Mouse (Mus musculus) gastrocnemius, postnatal 4 days (tissue): ENCODE results near the gene Bloc1s2. TPM values are rescaled to one million over a fixed set of nuclear protein-coding genes. Genes with fewer than 3 reads are reported as not detected.

Source experiments
- DNase-seq, 2 experiments: peaks; one replicate each; pipeline ENCODE4 v3.0.0; 2021 to 2022; ENCODE audit warnings: low spot score in 2 of 2, mixed read lengths in 2 of 2
- long read RNA-seq, 2 experiments: library from polyadenylated mRNA; stranded (forward); transcript quantifications; one replicate each; pipeline ENCODE4 v2.0.0; 2021
- total RNA-seq, 2 experiments: library from RNA; stranded (reverse); gene quantifications; 2 replicates each; pipeline ENCODE4 v1.2.3; 2021

The Bloc1s2 gene
- 10 to 100 TPM; 23.0 to 23.1 TPM for total RNA-seq
- long read RNA-seq, experiment 1, transcript Bloc1s2-201 (5 exons, 885 nt) = major isoform, 24 of 26 reads
- long read RNA-seq, experiment 1, partial matches to known transcripts = 1 of 26 reads
- long read RNA-seq, experiment 1, other reads (novel, unspliced or antisense) = 1 of 26 reads
- long read RNA-seq, experiment 2, transcript Bloc1s2-201 (5 exons, 885 nt) = major isoform, 19 of 20 reads
- long read RNA-seq, experiment 2, partial matches to known transcripts = 0 of 20 reads
- long read RNA-seq, experiment 2, other reads (novel, unspliced or antisense) = 1 of 20 reads

DNA sequence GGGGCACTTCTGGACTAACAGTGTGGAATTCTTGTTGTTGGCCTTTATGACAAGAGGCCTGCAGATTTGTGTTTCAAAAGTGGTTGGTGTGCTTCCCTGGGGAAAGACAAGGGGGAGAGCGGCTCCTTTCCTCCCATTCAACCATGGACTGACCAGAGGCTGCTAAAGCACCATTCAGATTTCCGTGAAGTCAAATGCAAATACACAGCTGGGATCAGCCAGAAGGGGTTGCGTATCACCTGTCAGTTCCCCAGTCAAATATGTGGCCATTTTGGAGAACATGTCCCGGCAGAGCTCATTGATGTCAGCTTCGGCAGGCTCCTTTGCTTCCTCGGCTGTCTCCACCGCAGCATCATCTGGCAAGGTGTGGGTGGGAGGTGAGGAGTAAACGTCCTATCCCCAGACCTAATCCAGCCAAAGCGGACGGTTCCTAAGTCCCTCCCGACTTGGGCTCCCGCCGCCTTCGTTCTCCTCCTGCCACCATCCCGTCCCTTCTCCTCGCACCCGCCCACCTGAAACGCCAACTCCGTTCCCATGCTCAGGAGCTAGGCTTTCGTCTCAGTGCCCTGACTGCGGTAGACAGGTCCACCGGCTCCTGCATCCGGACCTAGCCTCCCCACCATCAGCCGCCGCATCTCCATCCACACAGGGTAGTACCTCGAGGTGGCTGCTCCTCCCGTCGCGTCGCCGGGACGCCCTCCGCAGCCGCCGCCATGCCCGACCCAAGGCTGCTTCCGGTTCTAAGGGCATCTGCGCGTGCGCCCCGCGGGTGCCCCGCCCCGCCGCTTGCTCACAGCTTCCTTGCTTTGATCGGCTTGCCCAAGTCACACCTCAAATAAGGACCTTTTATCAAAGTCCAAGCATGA, at the start of gene Bloc1s2:
TSS of gene Bloc1s2 (minus strand) at position 745 of the 866 bp plus-strand sequence.
- DNase-seq = peak; percentile 71 to 85

DNA sequence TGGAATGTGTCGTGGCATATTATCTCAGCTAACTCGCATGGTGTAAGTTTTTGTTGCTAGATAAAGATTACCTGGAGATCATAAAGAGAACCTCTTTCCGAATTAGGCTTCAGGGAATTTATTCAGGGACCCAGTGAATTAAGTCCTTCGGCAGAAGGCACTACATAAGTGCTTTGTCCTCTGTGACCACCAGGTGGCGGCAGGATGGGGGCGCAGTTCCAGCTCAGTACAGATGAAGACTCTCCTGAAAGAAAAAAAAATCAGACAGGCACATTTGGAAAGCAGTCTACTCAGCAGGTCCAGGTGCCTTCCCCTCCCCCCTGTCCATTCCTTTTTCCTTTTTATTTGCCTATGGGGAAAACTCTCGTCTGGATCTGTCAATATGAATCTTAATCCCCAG, 48.9 kb upstream of the Bloc1s2 start:
- DNase-seq = peak; percentile 50 to 74

DNA sequence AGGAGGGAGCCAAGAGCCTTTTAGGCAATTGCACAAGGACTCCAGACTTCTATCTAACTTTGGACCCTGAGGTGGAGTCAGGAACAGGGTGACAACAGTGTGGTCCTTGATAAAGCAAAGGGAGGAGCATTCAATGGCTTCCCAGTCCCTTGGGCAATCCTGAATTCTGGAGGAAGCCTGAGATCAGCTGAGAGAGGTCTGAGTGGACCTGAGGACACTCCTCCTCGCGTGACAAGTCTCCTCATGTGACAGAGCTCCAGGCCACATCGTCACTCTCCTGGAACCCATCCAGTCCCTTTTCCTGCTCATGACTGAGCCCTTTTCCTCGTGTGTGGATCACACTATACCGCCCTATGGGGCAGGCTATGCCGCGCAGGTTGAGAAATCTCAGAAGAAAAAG, 47.7 kb upstream of the Bloc1s2 start:
- no peak for DNase-seq

DNA sequence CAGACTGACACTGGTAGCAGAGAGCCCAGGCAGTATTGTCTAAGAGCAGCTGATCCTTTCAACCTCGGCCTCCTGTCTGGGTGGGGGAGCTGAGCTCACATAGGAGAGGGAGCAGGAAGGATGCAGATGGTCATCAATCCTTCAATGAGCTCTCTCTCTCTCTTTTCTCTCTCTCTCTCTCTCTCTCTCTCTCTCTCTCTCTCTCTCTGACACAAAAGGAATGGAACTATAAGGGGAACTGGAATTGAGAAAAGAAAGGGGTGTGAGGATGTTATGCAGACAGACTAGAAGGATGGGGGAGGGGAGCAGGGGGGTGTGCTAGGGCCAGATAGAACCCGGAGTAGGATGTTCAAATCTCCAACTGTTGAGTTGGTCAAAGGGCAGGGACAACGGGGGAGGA, 46.1 kb upstream of the Bloc1s2 start, which contains the start of gene Pkd2l1:
TSS of gene Pkd2l1 (minus strand) at position 101 of the 400 bp plus-strand sequence.
- DNase-seq = no peak

DNA sequence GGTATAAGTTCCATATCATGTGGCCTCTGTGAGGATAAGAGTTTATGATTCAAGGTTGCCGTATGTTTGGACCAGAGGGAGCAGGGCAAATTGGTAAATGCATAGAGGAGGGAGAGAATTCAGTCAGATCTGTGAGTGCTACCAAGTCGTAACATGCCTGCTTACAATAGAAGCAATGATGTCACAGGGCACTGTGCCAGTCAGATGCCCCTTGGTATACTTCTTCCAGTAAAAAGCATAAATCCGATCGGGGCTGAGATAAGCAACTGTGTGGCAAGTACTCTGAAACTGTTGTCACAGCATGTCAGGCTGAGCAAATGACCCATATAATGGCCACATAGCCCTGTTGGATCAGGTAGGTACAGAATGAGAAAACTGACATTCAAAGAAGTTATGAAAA, 42.8 kb upstream of the Bloc1s2 start:
- no peak for DNase-seq

DNA sequence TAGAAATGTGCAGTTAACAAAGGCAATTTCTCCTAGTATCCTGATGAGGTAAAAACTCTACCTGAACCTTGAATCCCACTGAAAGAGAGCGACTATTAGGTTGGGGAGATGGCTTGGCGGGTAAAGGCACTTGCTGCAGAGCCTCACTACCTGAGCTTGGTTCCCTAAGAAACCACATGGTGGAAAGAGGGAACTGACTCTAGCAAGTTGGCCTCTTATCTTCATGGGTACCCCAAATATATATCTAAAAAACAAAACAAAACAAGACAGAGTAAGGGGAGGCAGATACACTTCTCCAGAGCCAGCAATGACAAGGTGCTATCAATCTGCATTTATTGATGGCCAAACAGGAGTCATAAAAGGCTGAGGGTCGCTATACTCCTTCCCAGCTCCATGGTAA, 37.7 kb upstream of the Bloc1s2 start:
- DNase-seq = no peak

DNA sequence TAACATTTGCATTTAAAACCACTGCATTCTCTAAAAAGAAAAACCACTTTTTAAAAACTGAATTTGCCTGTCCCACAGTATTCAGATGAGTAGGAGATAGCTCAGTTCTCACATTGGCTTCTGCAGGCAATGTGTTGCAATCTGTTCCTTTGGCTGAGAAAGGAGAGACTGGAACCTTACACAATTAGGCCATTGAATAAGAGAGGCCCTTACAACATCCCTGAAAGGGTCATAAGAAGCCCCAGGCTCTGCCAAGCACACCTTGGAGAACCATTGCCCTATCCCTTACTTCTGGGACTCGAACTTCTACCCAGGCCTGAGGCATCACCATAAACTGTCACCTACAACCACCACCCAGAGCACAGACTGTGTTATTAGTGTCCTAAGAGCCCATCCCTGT, 34.3 kb upstream of the Bloc1s2 start:
- no peak for DNase-seq

DNA sequence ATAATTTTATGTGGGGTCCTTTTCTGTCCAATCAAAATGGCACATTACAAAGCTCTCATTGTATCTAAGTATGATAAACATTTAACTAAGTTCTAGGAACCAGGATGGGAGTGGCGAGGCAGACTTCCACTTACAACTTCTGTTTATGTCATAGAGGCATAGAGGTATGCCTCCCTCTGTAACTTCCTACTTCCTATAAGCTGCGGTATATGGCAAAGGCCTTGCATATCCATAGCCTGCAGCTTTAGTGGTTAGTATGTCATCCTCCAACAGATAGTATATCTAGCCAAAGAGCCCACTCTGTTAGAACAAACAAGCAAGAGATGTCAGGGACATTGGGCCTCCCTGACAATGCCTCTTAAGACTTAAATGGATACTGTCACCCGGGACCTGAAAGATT, 30.5 kb upstream of the Bloc1s2 start:
- no peak for DNase-seq

DNA sequence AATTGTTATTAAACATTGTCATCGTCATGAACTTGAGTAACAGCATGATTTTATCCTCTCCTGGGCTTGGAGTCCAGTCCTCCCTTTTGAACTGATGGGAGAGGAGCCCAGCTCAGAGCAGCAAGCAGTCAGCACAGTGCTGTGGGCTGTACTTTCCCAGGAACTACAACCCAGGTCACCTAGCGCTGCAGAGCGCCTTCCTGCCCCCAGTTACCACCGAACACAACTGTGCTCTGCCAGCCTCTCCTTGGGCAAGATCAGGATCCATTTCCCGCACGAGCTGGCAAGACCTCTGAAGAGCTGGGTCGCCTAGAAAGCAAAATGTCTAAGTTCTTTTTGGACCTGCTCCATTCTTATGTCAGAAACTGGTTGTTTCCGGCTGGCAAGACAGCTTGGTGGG, 28.6 kb upstream of the Bloc1s2 start:
- DNase-seq = no peak

DNA sequence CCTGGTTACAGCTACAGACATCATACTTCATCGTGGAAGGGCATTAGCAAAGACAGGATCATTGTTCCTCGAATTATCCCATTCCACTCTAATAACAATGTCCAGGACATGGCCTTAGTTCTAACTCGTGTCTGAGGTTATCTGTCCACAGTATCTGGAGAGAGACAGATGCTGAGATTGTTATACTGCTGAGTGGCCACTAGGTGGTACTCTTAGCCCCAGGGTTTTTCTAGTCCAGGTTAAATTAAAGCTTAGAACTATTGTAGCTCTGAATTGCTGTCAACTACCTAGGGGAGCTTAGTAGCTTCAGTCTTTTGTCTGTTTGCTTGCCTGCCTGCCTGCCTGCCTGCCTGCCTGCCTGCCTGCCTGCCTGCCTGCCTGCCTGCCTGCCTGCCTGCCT, 15.3 kb upstream of the Bloc1s2 start:
- DNase-seq = no peak

DNA sequence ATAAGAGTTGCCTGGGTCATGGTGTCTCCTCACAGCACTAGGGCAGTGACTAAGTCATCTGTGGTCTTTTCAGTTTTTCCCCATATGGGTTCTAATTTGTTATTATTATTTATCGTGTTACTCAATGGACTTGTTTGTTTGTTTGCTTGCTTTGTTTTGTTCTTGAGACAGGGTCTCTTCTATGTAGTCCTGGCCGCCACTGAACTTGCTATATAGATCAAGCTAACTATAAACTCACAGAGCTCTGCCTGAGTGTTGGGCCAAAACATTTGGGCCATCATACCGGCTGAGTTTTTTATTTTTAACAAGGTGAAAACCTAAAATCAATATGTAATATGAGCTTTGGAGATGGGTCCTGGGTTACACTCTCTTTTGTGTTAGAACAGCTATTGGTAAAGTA, 13.1 kb upstream of the Bloc1s2 start:
- no peak for DNase-seq

DNA sequence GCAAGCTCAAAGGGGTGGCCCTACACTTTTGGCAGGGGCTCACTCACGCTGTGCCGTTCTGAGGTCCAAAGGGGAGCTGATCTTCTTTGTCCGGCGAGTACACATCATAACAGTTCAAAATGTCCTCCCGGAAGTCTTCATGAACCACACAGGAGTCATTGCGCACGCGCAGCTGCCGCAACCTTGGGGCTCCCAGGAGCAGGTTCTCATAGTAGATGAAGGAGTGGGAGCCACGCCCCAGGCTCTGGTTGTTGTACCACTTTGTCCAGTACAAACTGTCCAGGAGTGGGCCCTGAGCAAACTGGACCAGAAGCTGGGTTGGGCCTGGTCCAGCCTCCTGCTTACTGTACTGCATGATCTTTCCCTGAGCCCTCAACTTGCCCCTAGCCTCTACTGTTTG, 10.8 kb upstream of the Bloc1s2 start:
- DNase-seq = no peak

DNA sequence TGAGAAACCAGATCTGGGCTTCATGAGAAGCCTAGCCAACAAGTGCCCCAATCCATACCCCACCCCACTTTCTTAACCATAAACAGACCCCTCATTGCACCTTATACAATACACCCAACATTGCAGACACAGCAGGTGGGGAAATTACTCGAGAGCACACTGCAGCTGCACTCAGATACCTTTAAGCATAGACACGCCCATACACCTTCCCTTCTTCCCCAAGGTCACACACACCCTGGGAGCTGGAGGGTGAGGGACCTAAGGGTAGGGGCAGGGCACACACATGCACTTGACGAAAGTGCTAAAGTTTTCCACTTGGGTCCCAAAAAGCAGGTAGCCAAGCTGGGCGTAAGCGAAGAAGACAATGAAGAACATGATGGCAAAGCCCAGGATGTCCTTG, 7.5 kb upstream of the Bloc1s2 start:
- no peak for DNase-seq

DNA sequence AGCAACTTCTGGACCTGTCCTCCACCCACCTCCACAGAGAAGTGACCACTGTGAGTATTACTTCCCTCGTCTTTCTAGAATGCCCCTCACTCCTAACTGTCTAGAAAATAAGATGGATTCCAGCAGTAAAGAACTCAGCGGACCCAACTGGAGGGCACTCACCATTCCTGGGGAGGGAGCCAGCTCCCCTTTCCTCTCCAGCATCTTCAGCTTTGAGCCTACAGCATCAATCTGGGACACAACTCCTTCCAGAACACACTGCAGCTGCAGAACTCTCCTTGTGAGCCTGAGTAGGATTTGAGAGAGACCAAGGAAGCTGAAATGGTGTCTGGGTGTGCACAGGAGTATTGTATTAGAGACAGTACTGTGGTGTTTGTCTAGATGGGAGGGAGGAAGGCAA, 2.7 kb upstream of the Bloc1s2 start:
- DNase-seq = no peak

DNA sequence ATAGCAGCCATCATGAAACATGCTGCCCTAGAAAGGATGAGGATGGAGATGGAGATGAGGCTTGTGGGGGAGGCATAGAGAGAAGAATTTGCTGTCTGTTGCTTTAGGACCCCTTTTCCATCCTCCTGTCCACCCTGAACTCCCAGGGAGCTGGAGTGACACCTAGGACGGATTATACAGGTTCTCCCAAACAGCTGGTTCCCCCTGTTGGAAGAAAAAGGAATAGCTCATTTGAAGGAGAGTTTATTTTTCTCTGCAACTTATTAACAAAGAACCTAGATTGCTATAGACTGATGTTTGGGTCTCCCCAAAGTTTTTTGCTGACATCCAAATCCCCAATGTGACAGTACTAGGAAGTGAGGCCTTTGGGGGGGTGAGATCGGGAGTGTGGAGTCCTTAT, 2.1 kb upstream of the Bloc1s2 start:
- DNase-seq = no peak

DNA sequence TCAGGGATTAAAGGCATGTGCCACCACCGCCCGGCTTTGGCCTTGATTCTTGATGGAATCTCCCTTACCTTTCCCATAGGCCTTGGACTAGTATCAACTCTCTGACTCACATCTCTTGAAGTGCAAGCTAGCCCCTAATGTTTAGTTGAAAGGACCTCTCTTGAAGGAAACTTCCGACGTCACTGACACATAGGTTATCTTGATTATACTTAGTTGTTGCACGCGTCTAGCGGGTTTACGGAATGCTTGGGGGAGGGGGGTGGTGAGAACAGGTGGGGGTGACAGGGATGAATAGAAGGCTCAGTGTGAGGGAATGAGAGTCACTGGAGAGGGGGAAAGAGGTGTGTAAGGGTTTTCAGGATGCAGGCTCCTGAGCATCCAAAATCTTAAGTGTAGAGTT, 705 bp upstream of the Bloc1s2 start:
- no peak for DNase-seq

DNA sequence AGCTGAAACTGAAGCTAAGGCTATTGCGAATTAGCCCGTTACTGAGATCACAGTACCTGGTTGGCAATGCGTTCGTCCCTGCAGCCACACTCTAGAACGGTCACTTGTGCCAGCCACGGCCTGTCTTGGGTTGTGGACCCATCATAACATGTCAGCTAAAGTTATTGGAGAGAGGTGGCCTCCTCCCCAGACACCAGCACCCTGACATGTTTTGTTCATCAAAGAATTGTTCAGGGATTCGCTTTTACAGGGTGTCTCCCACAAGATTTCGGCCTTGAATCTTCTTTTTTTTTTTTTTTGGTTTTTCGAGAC, 278 bp upstream of the Bloc1s2 start:
- no peak for DNase-seq

DNA sequence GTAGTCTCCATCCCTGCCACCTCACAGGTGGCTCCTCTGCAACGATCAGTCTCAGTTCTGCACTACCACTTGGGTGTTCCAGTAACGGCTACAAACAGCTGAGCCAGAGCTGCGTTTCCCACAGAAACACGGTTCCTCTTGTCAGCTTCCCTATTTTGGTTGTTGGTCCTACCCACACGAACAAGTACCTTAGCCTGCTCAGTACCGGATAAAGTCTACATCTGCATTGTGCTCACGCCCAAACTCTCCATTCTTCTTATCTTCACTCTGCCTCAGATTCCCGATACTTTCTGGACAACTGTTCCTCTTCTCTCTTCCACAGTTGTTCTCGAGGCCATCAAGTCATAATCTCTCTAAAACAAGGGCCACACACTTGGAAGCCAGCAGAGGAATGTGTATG, 1.9 kb downstream of the Bloc1s2 start:
- no peak for DNase-seq

DNA sequence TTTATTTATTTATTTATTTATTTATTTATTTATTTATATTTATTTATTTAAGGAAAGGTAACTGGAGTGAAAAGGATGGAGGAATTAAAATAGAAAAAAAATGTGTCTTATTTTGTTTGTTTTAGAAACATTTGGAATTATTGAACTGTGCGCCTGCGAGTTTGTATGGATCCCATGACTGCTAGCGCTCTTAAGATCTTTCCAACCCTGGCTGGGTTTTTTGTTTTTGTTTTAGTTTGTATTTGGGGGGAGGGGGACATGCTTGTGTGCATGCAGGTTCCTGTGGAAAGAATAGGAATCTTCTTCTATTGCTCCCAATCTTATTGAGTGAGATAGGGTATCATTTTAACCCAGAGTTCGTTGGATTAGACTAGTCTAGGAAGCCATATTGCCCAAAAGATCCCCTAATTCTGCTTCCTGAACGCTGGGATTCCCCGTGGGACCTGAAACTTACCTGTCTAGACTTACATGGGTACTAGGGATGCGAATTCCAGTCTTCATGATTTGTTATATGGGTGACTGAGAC, 10.2 kb downstream of the Bloc1s2 start:
- DNase-seq = no peak

DNA sequence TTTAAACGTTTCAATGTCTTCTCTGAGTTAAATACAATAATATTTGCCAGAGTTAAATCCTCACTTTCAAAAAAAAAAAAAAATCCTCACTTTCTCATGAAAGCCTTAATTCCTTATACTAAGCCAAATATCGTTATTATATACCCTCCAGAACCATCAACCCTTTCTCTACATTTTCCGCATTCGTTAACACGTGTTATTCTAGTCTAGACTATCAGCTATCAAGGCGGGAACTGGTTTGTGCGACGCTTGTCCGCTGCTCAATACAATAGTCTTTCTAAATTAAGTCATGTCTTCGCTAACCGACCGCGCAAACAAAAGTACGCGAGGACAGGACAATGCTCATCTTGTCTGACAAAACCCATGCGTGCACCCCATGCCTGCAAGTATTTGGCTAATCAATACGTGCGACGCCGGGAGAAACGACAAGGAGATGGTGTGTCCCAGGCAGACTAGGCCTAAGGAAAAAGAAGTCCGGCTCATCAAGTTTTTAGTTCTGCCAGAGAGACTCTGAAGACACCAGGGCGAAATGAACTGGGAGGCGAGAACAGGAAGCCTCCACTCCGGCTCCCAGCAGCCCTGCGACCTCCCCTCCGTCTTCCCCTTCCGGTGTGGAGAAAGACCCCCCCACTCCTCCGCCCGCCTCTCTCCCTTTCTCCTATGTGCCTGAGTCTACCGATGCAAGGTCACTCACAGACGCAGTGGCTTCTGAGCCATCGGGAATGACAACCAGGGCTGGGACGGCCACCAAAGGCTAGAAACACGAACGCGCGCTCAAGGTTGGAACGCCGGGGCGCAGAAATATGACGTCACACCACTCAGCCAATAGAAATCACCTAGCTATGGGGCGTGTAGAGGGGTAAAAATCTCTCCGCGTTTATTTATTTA, 10.9 kb downstream of the Bloc1s2 start, which contains the start of gene Cwf19l1:
TSS of gene Cwf19l1 (minus strand) at position 805 of the 888 bp plus-strand sequence.
- DNase-seq = peak; percentile 74 to 88

DNA sequence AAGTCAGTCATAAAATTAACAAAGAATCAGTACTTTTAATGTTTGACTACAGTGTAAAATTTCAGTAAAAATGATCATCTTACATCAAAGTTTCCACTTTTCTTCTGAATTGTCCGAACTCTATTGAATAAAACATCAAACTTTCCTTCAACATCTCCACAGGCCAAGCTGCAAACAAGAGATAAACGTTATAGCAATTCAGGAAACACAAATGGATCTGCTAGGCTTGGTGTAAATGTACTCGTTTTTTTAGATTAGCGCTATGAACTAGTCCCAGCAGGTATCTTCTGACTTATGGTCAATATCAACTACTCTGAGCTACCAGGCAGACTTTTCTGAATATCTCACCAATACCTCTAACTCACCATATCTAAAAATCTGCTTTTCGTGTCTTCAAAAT, 13.3 kb downstream of the Bloc1s2 start:
- no peak for DNase-seq
